Mouse (Mus musculus): ENCODE data around the gene Cyp19a1. TPM values are rescaled to one million over a fixed set of nuclear protein-coding genes. Genes with fewer than 3 reads are reported as not detected.

Cyp19a1 gene
- total RNA-seq (2021), result not detected
- not detected in 2 replicates for polyA plus RNA-seq (2012; rRNA removed)
- long read RNA-seq, result 0 reads

DNA sequence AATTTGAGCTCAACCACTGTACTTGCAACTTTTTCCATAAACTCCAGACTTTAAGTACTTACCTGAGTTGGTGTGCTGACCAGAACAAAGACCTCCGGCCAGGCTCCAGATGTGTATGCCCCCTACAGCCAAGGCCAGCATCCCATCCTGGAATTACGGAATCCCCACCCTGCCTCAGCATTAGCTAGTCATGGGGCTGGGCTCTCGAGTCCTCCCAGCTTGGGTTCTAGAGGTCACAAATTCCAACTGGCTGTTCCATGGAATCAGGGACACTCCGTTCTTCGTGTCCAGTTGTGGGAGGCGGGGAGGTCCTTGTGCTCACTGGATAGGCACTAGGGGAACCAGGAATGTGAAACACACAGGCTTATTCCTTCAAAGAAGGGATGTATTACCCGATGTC lies at the start of gene Cyp19a1:
Gene Cyp19a1 (minus strand): TSS at position 101 of the 400 bp plus-strand sequence.
- Histone ChIP-seq H3K9ac (ENCODE audit: low read depth, low read length) (no peak within 1 kb of the TSS), H3K4me3 (no peak within 1 kb of the TSS), H3K4me1 (ENCODE audit: control insufficient read depth, insufficient read depth, low read length) (no peaks in the 10 kb centered on the region), H3K79me2 (replicated peaks; ENCODE audit: control insufficient read depth, insufficient read depth, low read length) (no peaks in the 10 kb centered on the region), H3K27ac (no peak within 1 kb of the TSS), H3K36me3 (ENCODE audit: control insufficient read depth, insufficient read depth, low read length) (no peaks in the 10 kb centered on the region), H3K27me3 (ENCODE audit: control insufficient read depth, insufficient read depth, low read length) (0 out of 2 replicates have a peak, but pooled peaks cover 1% of the 10 kb centered on the region)
- TF ChIP-seq EP300 (IDR thresholded peaks at IDR 0.05; ENCODE audit: insufficient read depth, low read depth, low read length) (no peak), POLR2A (IDR thresholded peaks at IDR 0.05; ENCODE audit: insufficient read depth, low read depth, low read length) (no peak), CTCF (IDR thresholded peaks at IDR 0.05) (no peak)
- intact Hi-C loops (cut with DNase I), result no loop called here
- WGBS, result 74% methylated on average over 7 of the region's 7 CpGs
- no peak for DNase-seq

DNA sequence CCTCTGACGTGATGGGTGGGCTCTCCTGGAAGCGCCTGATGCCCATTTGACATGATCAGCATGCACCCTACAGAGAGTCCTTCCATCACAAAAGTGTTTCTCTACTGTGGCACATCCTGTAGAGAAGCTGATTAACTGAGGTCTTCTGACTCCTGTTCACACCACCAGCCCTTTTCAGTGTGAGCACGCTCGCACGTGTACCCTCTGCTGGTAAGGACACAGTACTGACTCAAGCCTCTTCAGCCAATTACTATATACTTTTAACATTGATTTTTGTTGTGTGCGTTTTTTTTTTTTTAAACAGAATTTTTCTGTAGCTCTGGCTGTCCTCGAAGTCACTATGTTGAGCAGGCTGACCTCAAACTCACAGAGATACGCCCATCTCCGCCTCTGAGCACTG lies 48.5 kb upstream of the Cyp19a1 start:
- Histone ChIP-seq H3K27ac (no peak overlapping the region), H3K4me3 (no peak overlapping the region), H3K27me3 (ENCODE audit: control insufficient read depth, insufficient read depth, low read length) (no peaks in the 10 kb centered on the region), H3K4me1 (ENCODE audit: control insufficient read depth, insufficient read depth, low read length) (no peaks in the 10 kb centered on the region), H3K9ac (ENCODE audit: low read depth, low read length) (no peak overlapping the region), H3K36me3 (ENCODE audit: control insufficient read depth, insufficient read depth, low read length) (no peaks in the 10 kb centered on the region), H3K79me2 (replicated peaks; ENCODE audit: control insufficient read depth, insufficient read depth, low read length) (no peaks in the 10 kb centered on the region)
- intact Hi-C loops (cut with DNase I), result no loop called here
- no peak for TF ChIP-seq CTCF (IDR thresholded peaks at IDR 0.05)
- no peak for TF ChIP-seq POLR2A (IDR thresholded peaks at IDR 0.05; ENCODE audit: insufficient read depth, low read depth, low read length)
- TF ChIP-seq EP300 (IDR thresholded peaks at IDR 0.05; ENCODE audit: insufficient read depth, low read depth, low read length), result no peak
- WGBS, result 66% methylated on average over 9 of the region's 9 CpGs
- DNase-seq, result no peak

DNA sequence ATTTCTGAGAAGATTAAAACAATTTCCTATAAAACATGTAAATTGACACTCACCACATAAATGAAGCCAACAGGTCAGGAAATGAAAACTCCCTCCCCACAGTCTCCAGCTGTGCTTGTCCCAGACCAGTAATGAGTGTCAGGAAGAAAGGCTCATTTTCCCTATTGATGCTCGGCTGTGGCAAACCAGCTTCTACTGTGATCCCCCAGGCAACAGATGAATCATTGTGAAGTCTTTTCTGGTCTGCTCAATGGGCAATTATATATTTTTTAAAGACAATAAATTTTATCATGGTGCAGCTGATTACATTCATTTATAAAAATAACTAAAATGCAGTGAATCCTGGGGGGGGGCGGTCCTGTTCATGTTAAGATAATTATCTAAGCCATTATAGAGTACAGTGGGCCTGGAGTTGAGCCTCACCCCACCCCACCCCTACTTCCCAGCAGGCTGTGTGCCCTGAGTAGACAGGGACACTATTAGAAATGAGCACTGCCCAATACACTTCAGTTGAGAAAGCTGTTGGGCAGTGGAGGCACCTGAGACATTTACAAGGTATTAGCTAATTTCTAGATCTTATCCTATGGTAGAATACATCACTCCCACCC lies 40.9 kb upstream of the Cyp19a1 start:
- 58% methylated on average over 2 of the region's 2 CpGs for WGBS
- no peak overlapping the region for H3K4me3 ChIP-seq
- no peak overlapping the region for H3K27ac ChIP-seq
- H3K79me2 ChIP-seq (replicated peaks; ENCODE audit: control insufficient read depth, insufficient read depth, low read length), result no peaks in the 10 kb centered on the region
- H3K9ac ChIP-seq (ENCODE audit: low read depth, low read length), result no peak overlapping the region
- H3K36me3 ChIP-seq (ENCODE audit: control insufficient read depth, insufficient read depth, low read length), result no peaks in the 10 kb centered on the region
- no peaks in the 10 kb centered on the region for H3K4me1 ChIP-seq (ENCODE audit: control insufficient read depth, insufficient read depth, low read length)
- no peaks in the 10 kb centered on the region; the same call in 1 of the 2 replicates for H3K27me3 ChIP-seq (ENCODE audit: control insufficient read depth, insufficient read depth, low read length)
- TF ChIP-seq EP300 (IDR thresholded peaks at IDR 0.05; ENCODE audit: insufficient read depth, low read depth, low read length) (no peak), CTCF (IDR thresholded peaks at IDR 0.05) (no peak), POLR2A (IDR thresholded peaks at IDR 0.05; ENCODE audit: insufficient read depth, low read depth, low read length) (no peak)
- intact Hi-C loops (cut with DNase I), result no loop called here
- DNase-seq, result no peak

DNA sequence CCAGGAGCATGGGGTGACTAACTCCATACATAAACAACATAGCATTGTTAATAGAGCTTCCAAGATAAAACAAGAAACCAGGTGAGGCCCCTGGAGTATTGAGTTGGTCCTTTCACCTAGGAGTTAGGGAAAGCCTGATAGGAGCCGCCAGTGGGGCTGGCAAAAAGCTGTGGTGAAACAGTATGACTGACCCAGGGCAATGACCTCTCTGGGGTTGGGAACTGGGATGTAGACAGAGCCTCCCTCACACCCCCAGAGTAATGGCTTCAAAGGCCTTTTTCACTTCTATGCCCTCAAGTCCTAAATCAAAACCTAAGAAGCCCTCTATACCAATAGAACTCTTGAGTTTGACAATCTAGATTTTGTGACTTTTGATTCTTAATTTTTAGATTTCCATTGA lies 40.3 kb upstream of the Cyp19a1 start:
- TF ChIP-seq CTCF (IDR thresholded peaks at IDR 0.05) (no peak), POLR2A (IDR thresholded peaks at IDR 0.05; ENCODE audit: insufficient read depth, low read depth, low read length) (no peak)
- 55% methylated on average over 1 of the region's 1 CpGs for WGBS
- Histone ChIP-seq H3K4me1 (ENCODE audit: control insufficient read depth, insufficient read depth, low read length) (no peaks in the 10 kb centered on the region), H3K9ac (ENCODE audit: low read depth, low read length) (no peak overlapping the region), H3K27me3 (ENCODE audit: control insufficient read depth, insufficient read depth, low read length) (no peaks in the 10 kb centered on the region; the same call in 1 of the 2 replicates), H3K27ac (no peak overlapping the region), H3K79me2 (replicated peaks; ENCODE audit: control insufficient read depth, insufficient read depth, low read length) (no peaks in the 10 kb centered on the region), H3K4me3 (no peak overlapping the region), H3K36me3 (ENCODE audit: control insufficient read depth, insufficient read depth, low read length) (no peaks in the 10 kb centered on the region)
- no peak for DNase-seq
- intact Hi-C loops (cut with DNase I), result no loop called here

DNA sequence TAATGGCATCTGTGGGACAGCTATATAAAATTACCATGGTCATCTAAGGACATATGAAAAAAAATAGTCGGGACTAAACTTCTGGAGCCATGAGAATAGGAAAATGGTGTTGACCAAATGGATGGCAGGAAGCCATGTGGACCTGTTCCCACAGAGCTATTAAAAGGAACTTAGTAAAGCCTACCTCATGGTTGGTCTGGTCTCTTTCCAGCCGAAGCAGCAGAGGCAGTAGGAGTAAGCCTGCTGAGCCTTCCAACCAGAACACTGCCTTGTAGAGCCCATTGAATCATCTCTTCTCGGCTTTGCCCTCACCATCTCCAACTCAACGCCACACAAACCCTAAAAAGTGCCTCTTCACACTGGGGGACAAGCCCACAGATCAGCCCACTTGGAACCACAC lies 33.3 kb upstream of the Cyp19a1 start:
- Histone ChIP-seq H3K27ac (no peak overlapping the region), H3K36me3 (ENCODE audit: control insufficient read depth, insufficient read depth, low read length) (no peaks in the 10 kb centered on the region), H3K27me3 (ENCODE audit: control insufficient read depth, insufficient read depth, low read length) (no peaks in the 10 kb centered on the region), H3K4me1 (ENCODE audit: control insufficient read depth, insufficient read depth, low read length) (no peaks in the 10 kb centered on the region; the same call in 1 of the 2 replicates), H3K4me3 (no peak overlapping the region), H3K9ac (ENCODE audit: low read depth, low read length) (no peak overlapping the region), H3K79me2 (replicated peaks; ENCODE audit: control insufficient read depth, insufficient read depth, low read length) (no peaks in the 10 kb centered on the region)
- WGBS, result 36% methylated on average over 4 of the region's 4 CpGs
- DNase-seq, result peak; percentile 31 to 51
- TF ChIP-seq EP300 (IDR thresholded peaks at IDR 0.05; ENCODE audit: insufficient read depth, low read depth, low read length), result no peak
- TF ChIP-seq CTCF (IDR thresholded peaks at IDR 0.05), result no peak
- no peak for TF ChIP-seq POLR2A (IDR thresholded peaks at IDR 0.05; ENCODE audit: insufficient read depth, low read depth, low read length)
- intact Hi-C loops (cut with DNase I), result no loop called here

DNA sequence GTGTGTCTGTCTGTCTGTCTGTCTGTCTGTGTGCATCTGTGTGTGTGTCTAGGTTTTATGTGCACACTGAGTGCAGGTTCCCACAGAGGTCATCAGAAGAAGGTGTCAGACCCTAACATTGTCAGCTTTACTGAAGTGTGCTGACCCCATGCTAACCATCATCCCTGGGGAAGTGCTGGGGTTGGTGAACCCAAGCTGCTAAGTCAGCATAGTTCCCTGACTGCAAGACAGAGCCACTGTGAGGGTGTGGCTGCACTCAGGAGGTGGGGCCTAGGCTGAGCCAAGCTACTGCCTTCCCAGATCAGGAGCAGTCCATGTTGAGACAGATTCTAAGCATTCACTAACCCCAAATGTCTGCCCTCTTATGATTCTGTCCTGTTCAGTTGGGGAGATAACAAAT lies 31.9 kb upstream of the Cyp19a1 start:
- Histone ChIP-seq H3K9ac (ENCODE audit: low read depth, low read length) (no peak overlapping the region), H3K36me3 (ENCODE audit: control insufficient read depth, insufficient read depth, low read length) (no peaks in the 10 kb centered on the region), H3K27me3 (ENCODE audit: control insufficient read depth, insufficient read depth, low read length) (no peaks in the 10 kb centered on the region), H3K27ac (no peak overlapping the region), H3K4me3 (no peak overlapping the region), H3K4me1 (ENCODE audit: control insufficient read depth, insufficient read depth, low read length) (no peaks in the 10 kb centered on the region; the same call in 1 of the 2 replicates), H3K79me2 (replicated peaks; ENCODE audit: control insufficient read depth, insufficient read depth, low read length) (no peaks in the 10 kb centered on the region)
- no peak for DNase-seq
- no peak for TF ChIP-seq CTCF (IDR thresholded peaks at IDR 0.05)
- TF ChIP-seq POLR2A (IDR thresholded peaks at IDR 0.05; ENCODE audit: insufficient read depth, low read depth, low read length), result no peak
- TF ChIP-seq EP300 (IDR thresholded peaks at IDR 0.05; ENCODE audit: insufficient read depth, low read depth, low read length), result no peak
- intact Hi-C loops (cut with DNase I), result no loop called here
